Mouse (Mus musculus): Measurements from ENCODE around the gene Prss44.

DNA sequence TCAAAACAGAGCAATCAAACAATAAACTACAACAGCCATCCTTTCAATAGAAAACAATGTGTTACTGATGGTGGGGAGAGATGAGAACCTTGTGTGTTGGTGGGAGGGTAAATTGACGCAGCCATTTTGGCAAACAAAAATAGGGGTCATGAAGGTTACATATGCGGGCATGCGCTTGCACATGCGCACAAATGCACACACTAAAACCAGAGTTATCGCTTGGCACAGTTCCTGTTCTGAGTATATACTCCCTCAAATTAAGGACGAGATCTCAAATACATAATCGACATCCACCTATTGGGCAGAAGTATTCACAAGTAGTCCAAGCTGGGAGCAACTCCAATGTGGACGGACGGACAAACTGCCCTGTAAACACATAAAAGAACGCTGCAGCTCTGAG, 41.5 kb upstream of the Prss44 start:
- TF ChIP-seq POLR2A (IDR thresholded peaks at IDR 0.05; ENCODE audit: control insufficient read depth, low read depth, low read length) (no peak), CTCF (IDR thresholded peaks at IDR 0.05; ENCODE audit: control insufficient read depth, insufficient read depth, insufficient replicate concordance, low read depth, low read length) (no peak)
